26 mouse cellular contexts compared by ENCODE assay signal in the genomic region with DNA sequence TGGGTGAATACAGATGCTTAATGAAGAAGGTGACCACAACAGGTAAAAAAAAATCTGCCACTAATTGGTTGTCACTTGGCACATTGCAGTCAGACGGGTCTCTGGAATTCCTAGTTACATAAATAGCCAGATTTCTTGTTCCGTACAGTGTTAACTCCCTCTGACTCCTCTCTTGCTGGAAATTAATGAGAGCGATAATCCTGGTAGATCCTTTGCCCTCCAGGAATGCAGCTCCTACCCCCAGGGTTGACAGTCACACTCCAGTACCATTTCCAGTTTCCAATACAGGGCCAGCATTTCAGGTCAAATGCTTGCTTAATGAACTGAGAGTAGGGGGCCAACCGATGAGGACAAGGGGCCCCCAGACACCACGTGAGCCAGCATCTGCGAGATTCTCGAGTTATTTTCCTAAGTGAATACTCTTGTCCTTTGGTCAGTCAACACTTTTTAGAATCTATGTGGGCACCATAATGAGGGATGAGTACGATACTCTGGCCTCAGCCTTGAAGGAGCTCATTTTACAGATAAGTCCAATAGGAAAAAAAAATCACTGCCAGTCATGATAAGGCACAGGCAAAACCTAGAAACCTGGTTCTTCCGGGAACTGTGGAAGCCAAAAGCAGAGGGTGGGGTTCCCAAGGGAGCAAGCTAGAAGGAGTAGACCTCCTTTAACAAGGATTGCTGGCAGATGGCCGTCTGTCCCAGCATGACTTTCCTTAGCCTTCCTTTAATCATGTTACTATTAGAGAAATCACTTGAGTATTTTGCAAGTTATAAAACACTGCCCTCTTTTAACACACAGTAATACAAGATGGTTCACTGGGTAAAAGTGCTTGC. TPM values are rescaled to one million over a fixed set of nuclear protein-coding genes. Genes with fewer than 3 reads are reported as not detected.
DNase-seq lines count a peak whose midpoint lies in the region; ATAC-seq and TF ChIP-seq lines count a peak whose summit lies in the region.
"Had no signal": no experiment of that assay in that cellular context is flagged by ENCODE, and none has a peak within 500 bp of the region (broad histone marks: within the 10 kb centered on the region; RNA-seq: fewer than 3 reads in every experiment).

No protein-coding gene starts in this region.

- TF ChIP-seq CTCF in Patski (IDR thresholded peaks at IDR 0.05) = no peak

- intact Hi-C loops in heart, postnatal 36 days (cut with DNase I) = no loop called here

- H3K27me3 ChIP-seq in Patski = no peaks in the 10 kb centered on the region
- H3K27me3 ChIP-seq: embryonic facial prominence, embryonic 15.5 days; heart, embryonic 12.5 days; heart, embryonic 15.5 days had no signal

- POLR2A ChIA-PET in Patski (lab: Charles Lee) = interaction anchor here (0.7 kb wide), 1 partner anchor 14 kb away, joined by 5 read pairs; no protein-coding TSS in a partner anchor

- CTCF ChIA-PET in Patski (lab: Charles Lee) = interaction anchor here (4.7 kb wide), 1 partner anchor 184 kb away, joined by 26 read pairs; no protein-coding TSS in a partner anchor

- ATAC-seq in Patski = peak; percentile 94
- ATAC-seq: CD4-positive, CD25-positive, alpha-beta regulatory T cell, adult 4 months; forebrain, embryonic 14.5 days; forebrain, postnatal 0 days; hindbrain, postnatal 0 days; inflammation-experienced regulatory T-cells, adult 6 months; intestine, embryonic 16.5 days had no signal

- in situ Hi-C loops in Patski (cut with MboI; ENCODE audit: low pct_unique_long_range_greater_than_20kb) = loop anchor here (5.0 kb wide), 1 partner anchor 135 kb away; no protein-coding TSS in a partner anchor

- peak; percentile 74 for DNase-seq in heart, adult 11 months
- DNase-seq in heart, postnatal 36 days = no peak
- peak; percentile 52 for DNase-seq in retina, postnatal 1 day
- no peak for DNase-seq in retina, embryonic 14.5 days (ENCODE audit: low spot score)
- peak; percentile 79 for DNase-seq in Patski (ENCODE audit: low read depth, low spot score)
- no peak for DNase-seq in right cerebral cortex, postnatal 14 days
- DNase-seq: adrenal gland, adult 8-10 months; cerebellum, adult 11 months; cerebellum, adult 2 months; cerebellum, adult 9-11 months; cerebellum, postnatal 36 days; embryo, embryonic 11 days; forebrain, postnatal 0 days; gastrocnemius, adult 2 months; gastrocnemius, postnatal 14 days; heart, postnatal 10 days; heart, postnatal 4 days had no signal

RNA-seq across cellular contexts. Expression of a gene that starts 24.9 kb away (rescaled TPM):
- 100 to 1,000 TPM; 110 to 116 TPM for total RNA-seq in heart, postnatal 36 days (2021)
- polyA plus RNA-seq in Patski (2021) = 67.3 TPM
- total RNA-seq: MEL had no signal
- polyA plus RNA-seq: CD4-positive, CD25-positive, alpha-beta regulatory T cell, adult 4 months; inflammation-experienced regulatory T-cells, adult 6 months had no signal

Comparison
In these comparisons a context has a peak if more than half of its experiments do, and no peak if none do; other contexts are left out.
1. DNase-seq: peak in heart, adult 11 months (single experiment), retina, postnatal 1 day (single experiment) and Patski (single experiment); none in heart, postnatal 36 days (0 of 2), retina, embryonic 14.5 days (single experiment) and right cerebral cortex, postnatal 14 days (single experiment).